Mouse (Mus musculus) layer of hippocampus, adult 2 months (tissue): Measurements from ENCODE around the gene Atpaf1. TPM values are rescaled to one million over a fixed set of nuclear protein-coding genes. Genes with fewer than 3 reads are reported as not detected.
A peak's percentile ranks its signal among the peaks of the same experiment; 100 is the strongest.

Experiments used
- DNase-seq, 2 experiments: peaks; one replicate each; pipeline ENCODE4 v3.0.0; 2022; ENCODE audit warnings: low spot score in 2 of 2
- H3K27ac ChIP-seq: fragments of 200-600 bp; 2 replicates; pipeline ENCODE4 v1.8.1; 2022
- H3K4me3 ChIP-seq: fragments of 200-600 bp; 2 replicates; pipeline ENCODE4 v1.8.1; 2022; ENCODE audit warnings: mild to moderate bottlenecking
- CTCF ChIP-seq: fragments of 200-600 bp; conservative IDR thresholded peaks from 2 replicates; pipeline ENCODE4 v1.8.1; 2022; ENCODE audit warnings: antibody characterized with exemption, mild to moderate bottlenecking, moderate library complexity
- total RNA-seq, 2 experiments: library from RNA; stranded (reverse); gene quantifications; 2 replicates each; pipeline ENCODE4 v1.2.3; 2021

The Atpaf1 gene
- total RNA-seq, 2 experiments from 2014 or later = 54.2 to 60.9 TPM

- Histone ChIP-seq H3K4me3 (peak within 1 kb of the TSS; percentile 93), H3K27ac (peak within 1 kb of the TSS; percentile 86)
- TF ChIP-seq CTCF = peak; percentile 49
- DNase-seq = peak; percentile 90 to 92
Observed at GRCm38 (mm10) chr4:115838696-115839641, 54.4 kb downstream of the Atpaf1 start, which contains the start of gene Mknk1. TSS of gene Mknk1 (plus strand) at chr4:115839198.

- Histone ChIP-seq H3K4me3 (peak overlapping the region; percentile 93), H3K27ac (0 out of 2 replicates have a peak overlapping the region, but pooled peaks have one; percentile 86)
- no peak for TF ChIP-seq CTCF
- no peak for DNase-seq
Observed at GRCm38 (mm10) chr4:115839956-115840355, 55.3 kb downstream of the Atpaf1 start.

GRCm38 (mm10) chr4:115840842-115841241 lies 56.2 kb downstream of the Atpaf1 start:
- H3K4me3 ChIP-seq = no peak overlapping the region
- H3K27ac ChIP-seq = no peak overlapping the region
- no peak for TF ChIP-seq CTCF
- no peak for DNase-seq

GRCm38 (mm10) chr4:115846656-115847055 lies 62.0 kb downstream of the Atpaf1 start:
- DNase-seq = no peak
- H3K27ac ChIP-seq = 0 out of 2 replicates have a peak overlapping the region, but pooled peaks have one; percentile 74

GRCm38 (mm10) chr4:115847377-115847776 lies 62.8 kb downstream of the Atpaf1 start:
- peak overlapping the region; percentile 74; the same call in 1 of the 2 replicates for H3K27ac ChIP-seq
- peak in 1 of 2 experiments; percentile 41 for DNase-seq
- H3K4me3 ChIP-seq = no peak overlapping the region
- TF ChIP-seq CTCF = peak; percentile 50

More at GRCm38 (mm10) chr4:115846656-115847055, 62.0 kb downstream of the Atpaf1 start:
- TF ChIP-seq CTCF = no peak
- H3K4me3 ChIP-seq = no peak overlapping the region

GRCm38 (mm10) chr4:115848083-115848482 lies 63.5 kb downstream of the Atpaf1 start:
- Histone ChIP-seq H3K27ac (peak overlapping the region; percentile 74; the same call in 1 of the 2 replicates), H3K4me3 (no peak overlapping the region)
- no peak for TF ChIP-seq CTCF
- DNase-seq = no peak

GRCm38 (mm10) chr4:115848990-115849677 lies 64.5 kb downstream of the Atpaf1 start:
- TF ChIP-seq CTCF = no peak
- H3K27ac ChIP-seq = no peak overlapping the region
- no peak overlapping the region for H3K4me3 ChIP-seq
- DNase-seq = no peak

GRCm38 (mm10) chr4:115850111-115850510 lies 65.5 kb downstream of the Atpaf1 start:
- no peak for TF ChIP-seq CTCF
- DNase-seq = no peak
- Histone ChIP-seq H3K4me3 (no peak overlapping the region), H3K27ac (no peak overlapping the region)

- no peak for DNase-seq
- no peak for TF ChIP-seq CTCF
- Histone ChIP-seq H3K4me3 (no peak overlapping the region), H3K27ac (no peak overlapping the region)
Observed at GRCm38 (mm10) chr4:115850631-115851030, 66.0 kb downstream of the Atpaf1 start.

- Histone ChIP-seq H3K27ac (no peak overlapping the region), H3K4me3 (no peak overlapping the region)
- no peak for TF ChIP-seq CTCF
- no peak for DNase-seq
Observed at GRCm38 (mm10) chr4:115851569-115851968, 67.0 kb downstream of the Atpaf1 start.

- H3K4me3 ChIP-seq = no peak overlapping the region
- no peak for TF ChIP-seq CTCF
- H3K27ac ChIP-seq = no peak overlapping the region
- no peak for DNase-seq
Observed at GRCm38 (mm10) chr4:115855100-115855499, 70.5 kb downstream of the Atpaf1 start.

- H3K4me3 ChIP-seq = no peak overlapping the region
- no peak for TF ChIP-seq CTCF
- DNase-seq = peak in 1 of 2 experiments; percentile 19
Observed at GRCm38 (mm10) chr4:115855609-115856008, 71.0 kb downstream of the Atpaf1 start.

GRCm38 (mm10) chr4:115856282-115856681 lies 71.7 kb downstream of the Atpaf1 start:
- Histone ChIP-seq H3K4me3 (no peak overlapping the region), H3K27ac (no peak overlapping the region)
- TF ChIP-seq CTCF = no peak
- no peak for DNase-seq

More at GRCm38 (mm10) chr4:115855609-115856008, 71.0 kb downstream of the Atpaf1 start:
- no peak overlapping the region for H3K27ac ChIP-seq
